Mouse (Mus musculus): ENCODE data around the gene Fkbp15. TPM values are rescaled to one million over a fixed set of nuclear protein-coding genes. Genes with fewer than 3 reads are reported as not detected.

Gene Fkbp15
- total RNA-seq, 4 experiments from 2014 or later: 40.7 to 49.8 (median 46.1) TPM

- no peak for DNase-seq (ENCODE audit: low spot score in 2 of 2)
Measured at GRCm38 (mm10) chr4:62318294-62318693, 42.1 kb downstream of the Fkbp15 start.

GRCm38 (mm10) chr4:62316456-62316855, 43.9 kb downstream of the Fkbp15 start:
- DNase-seq (ENCODE audit: low spot score in 2 of 2): no peak

- no peak for DNase-seq (ENCODE audit: low spot score in 2 of 2)
Measured at GRCm38 (mm10) chr4:62314516-62314915, 45.8 kb downstream of the Fkbp15 start.

- no peak for DNase-seq (ENCODE audit: low spot score in 2 of 2)
Measured at GRCm38 (mm10) chr4:62313641-62314211, 46.6 kb downstream of the Fkbp15 start.

DNA sequence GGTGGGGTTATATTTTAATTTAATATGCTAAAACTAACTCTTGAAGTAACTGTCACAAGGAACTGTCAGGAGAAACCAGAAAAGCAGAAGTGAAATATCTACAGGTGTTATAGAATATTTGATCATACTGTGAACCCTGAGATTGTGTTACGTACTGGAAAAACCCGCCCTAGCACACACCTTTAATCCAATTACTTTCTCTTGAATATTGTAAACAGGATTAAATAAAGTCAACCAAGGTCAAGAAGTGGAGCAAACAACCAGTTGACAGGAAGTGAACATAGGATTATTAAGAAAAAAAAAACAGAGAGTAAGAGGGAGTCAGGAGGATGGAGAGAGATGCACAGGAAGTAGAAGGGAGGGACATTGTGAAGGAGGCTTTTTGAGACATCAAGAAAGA, 47.5 kb downstream of the Fkbp15 start:
- no peak for DNase-seq (ENCODE audit: low spot score in 2 of 2)

- DNase-seq (ENCODE audit: low spot score in 2 of 2): no peak
Measured at GRCm38 (mm10) chr4:62308406-62308805, 51.9 kb downstream of the Fkbp15 start.

- no peak for DNase-seq (ENCODE audit: low spot score in 2 of 2)
Measured at GRCm38 (mm10) chr4:62306840-62307239, 53.5 kb downstream of the Fkbp15 start.

DNA sequence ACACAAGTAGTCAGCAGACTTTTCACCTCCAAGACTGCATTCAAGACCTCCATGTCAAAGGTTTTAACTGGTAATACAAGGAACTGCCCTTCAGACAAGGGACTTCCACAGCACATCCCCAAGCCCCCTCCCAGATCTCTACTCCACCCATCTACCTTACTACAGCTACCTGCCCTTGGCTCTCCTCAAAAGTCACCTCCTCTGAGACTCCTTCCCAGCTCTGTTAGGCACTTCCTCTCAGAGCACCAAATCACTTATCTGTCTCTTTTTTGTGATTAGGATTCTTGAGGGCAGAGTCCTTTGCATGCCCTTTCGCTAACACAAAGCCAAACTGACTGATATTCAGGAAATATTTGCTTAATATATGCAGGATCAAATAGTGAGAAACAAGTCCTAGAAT, 54.0 kb downstream of the Fkbp15 start:
- no peak for DNase-seq (ENCODE audit: low spot score in 2 of 2)

DNA sequence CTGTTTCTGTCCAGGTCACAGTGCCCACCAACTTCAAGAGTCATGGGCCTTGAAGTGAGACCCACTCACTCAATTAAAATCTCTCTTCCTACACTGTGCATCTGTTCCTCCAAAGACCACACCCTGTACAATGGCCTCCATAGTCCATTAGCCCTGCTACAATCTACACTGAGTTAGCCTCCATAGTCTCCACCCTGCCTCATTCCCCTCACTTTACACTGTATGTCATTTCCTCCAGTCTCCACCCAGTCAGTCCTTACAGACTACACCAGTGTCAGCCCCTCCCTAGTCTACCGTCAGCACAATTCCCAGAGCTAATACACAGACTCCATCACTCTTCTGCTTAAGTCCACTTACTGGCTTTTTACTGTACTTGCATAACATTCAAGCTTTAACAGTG, 57.1 kb downstream of the Fkbp15 start:
- no peak for DNase-seq (ENCODE audit: low spot score in 2 of 2)

DNA sequence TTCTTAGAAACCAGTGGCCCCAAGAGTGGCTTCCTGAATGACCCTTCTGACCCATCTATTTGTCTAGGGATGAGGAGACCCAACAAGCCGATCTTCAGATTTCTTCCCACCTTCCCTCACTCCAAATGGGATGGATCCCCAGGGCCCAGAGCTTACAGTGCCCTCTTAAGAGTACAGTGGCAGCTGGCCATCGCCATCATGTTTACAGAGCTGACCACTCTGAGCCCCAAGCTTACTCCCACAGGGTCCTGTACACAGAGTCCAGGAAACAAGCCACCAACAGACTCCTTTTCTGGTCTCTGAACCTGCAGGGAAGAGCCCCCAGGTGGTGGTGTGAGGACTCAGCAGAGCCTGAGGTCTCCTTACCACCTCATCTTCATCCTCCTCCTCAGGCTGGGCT, 57.6 kb downstream of the Fkbp15 start:
- DNase-seq (ENCODE audit: low spot score in 2 of 2): no peak

DNA sequence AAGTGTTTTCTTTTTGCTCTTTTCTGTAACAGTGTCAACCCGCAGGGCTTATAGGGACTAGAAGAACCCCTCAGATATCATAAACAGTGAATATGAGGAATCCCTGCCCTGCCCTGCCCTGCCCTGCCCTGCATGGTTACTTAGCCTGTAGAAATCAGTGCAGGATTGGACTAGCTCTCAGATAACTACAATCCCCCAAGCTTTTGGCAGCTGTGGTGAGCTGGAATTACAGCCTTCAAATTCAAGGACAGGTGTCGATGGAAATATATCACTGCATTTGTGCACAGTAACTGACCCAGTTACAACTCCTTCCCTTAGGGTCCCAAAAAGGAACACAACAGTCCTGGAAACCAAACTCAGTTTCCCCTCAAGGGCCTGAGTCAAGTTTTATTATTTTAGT, 60.3 kb downstream of the Fkbp15 start:
- DNase-seq (ENCODE audit: low spot score in 2 of 2): no peak

DNA sequence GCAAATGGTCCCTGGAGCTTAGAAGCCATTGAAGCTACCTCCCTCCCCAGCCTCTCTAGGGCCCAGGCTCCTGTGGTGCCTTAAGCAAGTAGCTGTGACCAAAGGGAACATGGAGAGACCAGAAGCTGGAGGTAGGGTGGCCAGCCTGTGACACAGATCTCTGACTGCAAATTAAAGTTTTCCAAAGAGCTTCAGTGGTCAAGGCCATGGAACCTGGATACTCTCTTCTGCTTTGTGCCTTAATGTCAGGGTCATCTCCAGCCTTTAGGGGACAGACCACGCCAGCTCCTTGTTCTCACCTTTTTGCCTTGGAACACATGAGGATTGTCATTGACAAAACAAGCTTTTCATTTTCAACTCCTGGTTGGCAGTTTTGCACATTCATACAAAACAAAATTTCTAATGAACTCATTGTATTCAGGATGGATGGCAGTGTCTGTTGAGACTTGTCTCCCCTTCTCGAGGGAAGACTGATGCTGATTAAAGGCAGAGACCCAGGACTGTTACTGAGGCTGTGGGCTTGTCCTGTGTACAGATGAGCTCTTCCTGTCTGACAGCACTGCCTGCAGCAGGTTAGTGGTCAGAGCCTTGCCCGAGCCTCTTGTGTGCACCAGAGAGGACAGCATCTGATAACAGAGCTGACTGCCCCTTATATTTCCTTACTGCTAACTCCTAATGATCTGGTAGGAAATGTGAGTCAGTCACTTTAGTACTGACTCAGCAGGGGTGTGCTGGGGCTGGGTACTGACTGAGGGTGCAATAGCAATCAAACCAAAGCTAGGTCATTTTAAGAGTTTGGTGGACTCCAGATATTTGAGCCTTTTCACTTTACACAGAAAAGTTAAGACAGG, 62.8 kb downstream of the Fkbp15 start:
- DNase-seq (ENCODE audit: low spot score in 2 of 2): no peak

DNA sequence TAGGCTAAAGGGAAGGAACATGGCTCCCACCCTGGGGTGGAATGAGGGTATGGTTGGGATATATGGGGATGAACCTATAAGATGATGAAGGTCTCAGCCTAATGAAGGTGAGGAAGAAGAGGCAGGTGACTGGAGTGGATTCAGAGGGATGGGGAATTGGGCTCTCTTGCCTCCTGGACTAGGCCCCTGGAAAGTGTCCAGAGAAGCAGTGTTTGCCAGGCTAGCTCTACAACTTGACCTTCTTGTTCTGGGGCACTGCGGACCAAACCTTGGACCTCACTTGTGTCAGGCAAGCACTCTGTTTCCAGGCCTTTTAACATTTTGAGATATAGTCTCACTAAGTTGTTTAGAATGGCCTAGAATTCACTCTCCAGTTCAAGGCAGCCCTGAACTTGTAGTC, 65.6 kb downstream of the Fkbp15 start:
- no peak for DNase-seq (ENCODE audit: low spot score in 2 of 2)

DNA sequence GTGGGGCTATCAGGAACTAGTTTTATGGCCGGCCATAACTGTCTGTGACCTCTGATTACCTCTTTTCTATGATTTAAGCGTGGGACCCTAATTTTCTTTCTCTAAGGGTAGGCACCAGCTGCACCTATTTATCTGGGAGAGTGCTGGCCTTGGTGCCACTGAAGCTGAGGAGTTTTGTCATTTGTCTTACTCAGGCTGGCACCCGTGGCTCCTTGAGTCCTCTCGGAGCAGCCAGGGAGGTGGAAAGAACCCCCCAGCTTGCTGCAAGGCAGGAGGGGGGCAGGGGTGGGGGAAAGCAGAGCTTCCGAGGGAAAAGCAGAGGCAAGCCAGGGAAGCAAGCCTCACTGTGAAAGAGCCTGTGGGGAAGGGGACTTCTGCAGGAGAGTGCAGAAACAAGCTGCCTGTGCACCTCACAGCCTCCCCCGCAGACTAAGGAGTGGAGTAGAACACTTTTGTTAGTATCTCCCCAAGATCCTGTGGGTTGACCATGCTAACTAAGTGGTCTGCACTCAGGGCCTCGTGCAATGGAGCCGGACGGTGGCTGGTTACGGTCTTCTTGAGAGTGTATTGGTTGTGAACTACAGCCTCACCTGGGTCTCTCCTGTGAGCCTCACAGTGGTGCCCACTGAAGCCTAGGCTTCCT, 67.0 kb downstream of the Fkbp15 start:
- no peak for DNase-seq (ENCODE audit: low spot score in 2 of 2)

DNA sequence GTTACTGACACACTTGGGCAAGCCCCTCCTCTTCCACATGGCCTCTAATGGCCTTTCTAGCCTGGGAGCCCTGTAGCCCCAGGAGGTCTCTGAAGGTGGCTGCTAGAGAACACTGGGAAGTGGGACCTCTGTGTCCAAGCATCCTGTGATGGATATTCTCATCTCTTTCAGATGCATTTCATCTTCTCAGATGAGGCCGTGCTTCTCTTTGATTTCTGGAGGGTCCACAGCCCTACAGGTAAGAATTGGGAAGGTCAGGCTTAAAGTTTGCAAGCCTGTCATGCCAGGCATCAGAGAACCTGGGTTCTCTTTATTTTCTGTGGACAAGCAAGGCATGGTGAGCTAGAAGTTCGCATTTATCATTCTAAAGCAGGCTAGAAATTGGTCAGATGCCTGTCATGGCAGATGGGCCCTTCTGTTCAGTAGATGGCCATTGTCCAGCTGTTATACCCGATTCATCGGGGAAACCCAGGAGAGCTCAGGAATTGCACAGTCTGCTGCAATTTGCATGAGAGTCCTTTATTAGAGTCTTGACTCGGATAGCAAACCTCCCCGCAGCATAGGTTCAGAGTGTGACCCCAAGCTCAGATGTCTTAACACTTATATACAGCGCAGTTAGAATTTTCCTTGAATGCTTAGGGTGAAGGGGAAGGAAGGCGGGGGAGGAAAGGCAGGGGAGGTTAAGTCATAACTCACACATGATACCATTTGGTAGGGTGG, 67.7 kb downstream of the Fkbp15 start:
- peak in 1 of 2 experiments; percentile 12 for DNase-seq (ENCODE audit: low spot score in 2 of 2)

- DNase-seq (ENCODE audit: low spot score in 2 of 2): peak in 1 of 2 experiments; percentile 1
Measured at GRCm38 (mm10) chr4:62290816-62291505, 69.4 kb downstream of the Fkbp15 start.

DNA sequence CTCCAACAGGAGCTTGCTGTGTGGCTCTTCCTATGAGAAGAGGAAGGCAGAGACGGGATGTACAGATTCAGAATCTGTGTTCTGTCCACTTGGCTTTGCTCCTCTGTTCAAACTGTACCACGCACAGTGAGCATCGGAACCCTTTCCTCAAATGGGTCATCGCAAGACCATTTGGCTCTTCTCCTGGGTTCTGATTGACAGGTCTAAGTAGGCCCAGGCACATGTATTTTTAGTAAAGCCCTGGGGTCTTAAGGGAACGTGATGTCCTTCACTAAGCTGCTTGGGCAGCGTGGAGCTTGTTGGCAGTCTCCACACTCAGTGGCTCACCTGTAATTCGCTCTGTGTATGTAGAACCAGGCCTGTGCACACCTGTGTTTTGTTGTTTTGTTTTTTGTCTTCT, 71.1 kb downstream of the Fkbp15 start:
- DNase-seq (ENCODE audit: low spot score in 2 of 2): no peak

GRCm38 (mm10) chr4:62286992-62287900, 73.1 kb downstream of the Fkbp15 start:
- no peak for DNase-seq (ENCODE audit: low spot score in 2 of 2)

DNA sequence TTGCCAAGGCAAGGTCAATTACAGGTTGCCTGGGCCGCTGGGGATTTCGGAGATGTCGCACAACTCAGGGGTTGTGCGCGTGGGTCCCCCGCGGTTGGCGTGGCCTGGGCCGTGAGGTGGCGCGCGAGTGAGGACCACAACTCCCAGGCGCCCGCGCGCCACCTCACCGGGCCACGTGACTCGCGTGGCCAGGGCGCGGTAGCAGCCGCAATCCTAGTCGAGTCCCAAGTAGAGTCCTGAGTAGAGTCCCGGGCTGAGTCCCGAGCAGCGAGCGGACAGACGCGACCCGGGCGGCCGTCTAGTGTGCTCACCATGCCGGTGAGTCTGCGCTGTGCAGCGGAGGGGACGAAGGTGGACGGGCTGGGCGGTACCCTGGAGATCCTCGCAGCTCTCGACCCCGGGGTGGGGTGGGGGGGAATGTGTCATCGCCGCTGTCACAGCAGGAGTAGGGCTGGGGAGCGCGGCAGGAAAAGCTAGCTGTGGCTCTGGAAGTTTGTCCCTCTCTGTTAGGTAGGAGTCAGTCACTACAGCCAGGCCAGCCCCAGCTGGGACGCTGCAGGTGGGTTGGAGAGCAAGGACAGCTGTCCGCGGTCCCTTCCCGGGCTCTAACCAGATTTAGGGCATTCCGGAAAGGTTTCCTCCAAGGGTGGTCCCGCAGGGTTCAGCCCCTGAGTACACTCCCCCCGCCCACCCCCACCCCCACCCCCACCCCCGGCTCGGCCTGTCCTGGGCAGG, 73.9 kb downstream of the Fkbp15 start:
- peak; percentile 44 to 77 for DNase-seq (ENCODE audit: low spot score in 2 of 2)

Data from layer of hippocampus, adult 8-10 months (tissue).